Mouse (Mus musculus) urinary bladder, postnatal 14 days (tissue): ENCODE results near the gene Babam2.
A peak's percentile ranks its signal among the peaks of the same experiment; 100 is the strongest.

Experiments used
- DNase-seq: peaks from one replicate; pipeline ENCODE4 v3.0.0; 2021; ENCODE audit warnings: low spot score

The Babam2 gene

GRCm38 (mm10) chr5:31713841-31714264 lies 16.4 kb downstream of the Babam2 start:
- no peak for DNase-seq

GRCm38 (mm10) chr5:31715486-31716150 lies 18.1 kb downstream of the Babam2 start:
- no peak for DNase-seq

GRCm38 (mm10) chr5:31724519-31724918 lies 27.0 kb downstream of the Babam2 start:
- no peak for DNase-seq

- no peak for DNase-seq
Measured at GRCm38 (mm10) chr5:31725885-31726284, 28.4 kb downstream of the Babam2 start.

GRCm38 (mm10) chr5:31727456-31727855 lies 30.0 kb downstream of the Babam2 start:
- no peak for DNase-seq

- no peak for DNase-seq
Measured at GRCm38 (mm10) chr5:31732644-31733338, 35.3 kb downstream of the Babam2 start.

- DNase-seq = no peak
Measured at GRCm38 (mm10) chr5:31741931-31742330, 44.4 kb downstream of the Babam2 start.

GRCm38 (mm10) chr5:31742521-31743031 lies 45.1 kb downstream of the Babam2 start:
- no peak for DNase-seq

GRCm38 (mm10) chr5:31749401-31749800 lies 51.9 kb downstream of the Babam2 start:
- DNase-seq = no peak

GRCm38 (mm10) chr5:31750231-31750925 lies 52.9 kb downstream of the Babam2 start:
- DNase-seq = no peak

GRCm38 (mm10) chr5:31750955-31751354 lies 53.5 kb downstream of the Babam2 start:
- DNase-seq = peak; percentile 44

- no peak for DNase-seq
Measured at GRCm38 (mm10) chr5:31754634-31755033, 57.1 kb downstream of the Babam2 start.

GRCm38 (mm10) chr5:31755255-31755654 lies 57.8 kb downstream of the Babam2 start:
- DNase-seq = no peak

GRCm38 (mm10) chr5:31758310-31759091 lies 61.0 kb downstream of the Babam2 start:
- DNase-seq = no peak

GRCm38 (mm10) chr5:31761836-31762235 lies 64.4 kb downstream of the Babam2 start:
- DNase-seq = no peak

GRCm38 (mm10) chr5:31762773-31763172 lies 65.3 kb downstream of the Babam2 start:
- DNase-seq = no peak

GRCm38 (mm10) chr5:31765824-31766223 lies 68.3 kb downstream of the Babam2 start:
- no peak for DNase-seq

GRCm38 (mm10) chr5:31766841-31767542 lies 69.5 kb downstream of the Babam2 start:
- no peak for DNase-seq

- DNase-seq = no peak
Measured at GRCm38 (mm10) chr5:31771486-31771885, 74.0 kb downstream of the Babam2 start.

- DNase-seq = no peak
Measured at GRCm38 (mm10) chr5:31771921-31772320, 74.4 kb downstream of the Babam2 start.

GRCm38 (mm10) chr5:31774976-31775375 lies 77.5 kb downstream of the Babam2 start:
- no peak for DNase-seq
